Mouse (Mus musculus): ENCODE results near the gene Ccdc14.

GRCm38 (mm10) chr16:34653023-34653422 lies 37.4 kb upstream of the Ccdc14 start:
- no peak for TF ChIP-seq CTCF (IDR thresholded peaks at IDR 0.05)
- no peak for TF ChIP-seq POLR2A (IDR thresholded peaks at IDR 0.05; ENCODE audit: insufficient read depth, low read depth, low read length)
- TF ChIP-seq EP300 (IDR thresholded peaks at IDR 0.05; ENCODE audit: insufficient read depth, low read depth, low read length) = no peak

All from heart, adult 2 months (tissue).